Mouse (Mus musculus) ES-E14 (cell line): ENCODE results near the gene Hebp1. TPM values are rescaled to one million over a fixed set of nuclear protein-coding genes. Genes with fewer than 3 reads are reported as not detected.
A peak's percentile ranks its signal among the peaks of the same experiment; 100 is the strongest.

ENCODE experiments used
- DNase-seq: peaks from one replicate; pipeline ENCODE4 v3.0.0-alpha.2; 2013; ENCODE audit warnings: low read depth, low spot score
- H3K27ac ChIP-seq: 2 replicates; pipeline ENCODE4 v1.5.1; 2012; ENCODE audit warnings: low read depth, mild to moderate bottlenecking, low read length, moderate library complexity, mixed read lengths; ENCODE audit not compliant: poor library complexity, insufficient read depth, severe bottlenecking
- H3K36me3 ChIP-seq: 2 replicates; pipeline ENCODE4 v1.6.1; 2012; ENCODE audit warnings: mild to moderate bottlenecking, low read length, moderate library complexity, mixed read lengths; ENCODE audit not compliant: control insufficient read depth, poor library complexity, insufficient read depth, severe bottlenecking
- H3K4me1 ChIP-seq, 2 experiments: fragments of 150-350 bp in 1 of 2; sonication (generic) in 1 of 2; 2 replicates each; pipeline ENCODE4 v1.6.1; 2012; ENCODE audit warnings: low read length in 2 of 2, mild to moderate bottlenecking in 1 of 2, mixed read lengths in 1 of 2; ENCODE audit not compliant: control insufficient read depth in 2 of 2, insufficient read depth in 2 of 2, poor library complexity in 1 of 2
- H3K4me3 ChIP-seq, 2 experiments: fragments of 150-350 bp in 1 of 2; sonication (generic) in 1 of 2; 2 replicates each; pipeline ENCODE4 v1.5.1; 2012; ENCODE audit warnings: low read length in 2 of 2, low read depth in 1 of 2, mild to moderate bottlenecking in 1 of 2, mixed read lengths in 1 of 2; ENCODE audit not compliant: insufficient read depth in 1 of 2, poor library complexity in 1 of 2, severe bottlenecking in 1 of 2
- H3K9ac ChIP-seq: 2 replicates; pipeline ENCODE4 v1.6.1; 2012; ENCODE audit warnings: low read depth, mild to moderate bottlenecking, low read length, mixed read lengths; ENCODE audit not compliant: poor library complexity, insufficient read depth, severe bottlenecking
- H3K9me3 ChIP-seq: fragments of 150-350 bp; sonication (generic); 2 replicates; pipeline ENCODE4 v1.6.1; 2012; ENCODE audit warnings: low read depth, mild to moderate bottlenecking, low read length; ENCODE audit not compliant: control insufficient read depth, insufficient read depth
- CHD2 ChIP-seq: IDR thresholded peaks from 2 replicates; pipeline ENCODE4 v1.6.1; 2014; ENCODE audit warnings: mild to moderate bottlenecking, low read depth, low read length, inconsistent platforms
- HCFC1 ChIP-seq: IDR thresholded peaks from 2 replicates; pipeline ENCODE4 v1.6.1; 2012; ENCODE audit warnings: low read length, inconsistent platforms, borderline replicate concordance; ENCODE audit not compliant: insufficient read depth
- MAFK ChIP-seq: IDR thresholded peaks from 2 replicates; pipeline ENCODE4 v1.6.1; 2014; ENCODE audit warnings: mild to moderate bottlenecking, low read depth, low read length, inconsistent platforms; ENCODE audit not compliant: insufficient read depth
- ZC3H11A ChIP-seq: IDR thresholded peaks from 2 replicates; pipeline ENCODE4 v1.6.1; 2012; ENCODE audit warnings: low read depth, mild to moderate bottlenecking, inconsistent platforms, low read length, borderline replicate concordance
- ZNF384 ChIP-seq: IDR thresholded peaks from 2 replicates; pipeline ENCODE4 v1.6.1; 2012; ENCODE audit warnings: low read depth, low read length, inconsistent platforms
- in situ Hi-C, 2 experiments: fragments of 600-800 bp; cut with MboI; formaldehyde crosslinking; loops; one replicate each; pipeline ENCODE4 v1.15.1; 2025; ENCODE audit warnings: low sequenced_read_pairs in 2 of 2, inconsistent platforms in 1 of 2; ENCODE audit not compliant: unreplicated experiment in 2 of 2
- total RNA-seq: library from RNA; depleted of rRNA; stranded (reverse); fragments of 300-350 nt; gene quantifications from 2 replicates; pipeline ENCODE4 v1.2.3, GENCODE M21; 2012

Hebp1 gene
- total RNA-seq, 1 experiment: 22.4 TPM

DNA sequence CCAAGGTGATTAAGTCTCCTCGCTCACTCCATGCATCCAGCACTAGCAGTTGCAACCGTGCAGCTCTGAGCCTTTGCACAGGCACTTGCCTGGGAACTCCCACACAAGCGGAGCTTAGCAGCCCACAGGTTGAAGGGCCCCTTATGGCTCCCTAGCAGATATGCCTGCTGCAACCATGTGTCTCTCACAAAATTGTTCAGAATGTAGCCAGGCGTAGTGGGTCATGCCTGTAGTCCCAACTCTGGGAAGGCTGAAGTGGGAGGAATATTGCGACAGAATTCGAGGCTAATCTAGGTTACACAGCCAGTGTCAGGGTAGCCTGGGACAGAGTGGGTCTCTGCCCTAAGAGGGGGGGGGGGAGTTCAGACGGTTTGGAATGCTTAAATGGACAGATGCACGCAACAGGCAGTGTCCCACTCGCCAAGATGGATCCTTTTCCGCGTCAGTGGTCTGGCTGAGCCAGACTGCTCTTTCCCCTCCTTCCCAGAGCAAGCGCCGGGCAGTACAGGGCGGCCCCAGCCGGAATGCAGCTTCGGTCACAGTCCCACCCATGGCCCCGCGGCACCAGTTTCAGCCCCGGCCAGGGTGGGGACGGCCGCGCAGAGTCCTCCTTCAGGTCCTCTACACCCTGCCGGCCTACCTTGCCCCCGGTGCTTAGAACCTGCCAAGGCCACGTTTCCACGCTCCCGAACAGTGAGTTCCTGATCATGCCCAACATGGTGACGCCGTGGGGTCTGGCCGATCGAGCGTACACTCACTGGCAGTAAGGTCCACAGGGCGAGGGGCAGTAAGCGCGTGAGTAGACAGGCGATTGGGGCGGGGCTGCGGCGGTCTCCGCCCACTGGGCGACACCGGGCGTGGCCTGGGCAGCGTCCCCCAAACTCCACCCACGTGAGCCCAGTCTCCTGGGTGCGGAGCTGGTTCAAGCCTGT lies 30.2 kb downstream of the Hebp1 start:
- peak; percentile 42 for DNase-seq
- Histone ChIP-seq H3K27ac (no peak overlapping the region; the same call in 1 of the 2 replicates), H3K9me3 (no peaks in the 10 kb centered on the region), H3K4me1 (peaks cover 5% of the 10 kb centered on the region in 2 experiments; a peak in 1 of 4 replicates), H3K36me3 (no peaks in the 10 kb centered on the region; the same call in 1 of the 2 replicates), H3K4me3 (peak overlapping the region; percentile 86 to 88), H3K9ac (peak overlapping the region; percentile 86)
- in situ Hi-C loops: no loop called here
- TF ChIP-seq MAFK (no peak), CHD2 (no peak), HCFC1 (0 out of 2 replicates have a peak, but pooled peaks have one; percentile 33), ZNF384 (no peak)

DNA sequence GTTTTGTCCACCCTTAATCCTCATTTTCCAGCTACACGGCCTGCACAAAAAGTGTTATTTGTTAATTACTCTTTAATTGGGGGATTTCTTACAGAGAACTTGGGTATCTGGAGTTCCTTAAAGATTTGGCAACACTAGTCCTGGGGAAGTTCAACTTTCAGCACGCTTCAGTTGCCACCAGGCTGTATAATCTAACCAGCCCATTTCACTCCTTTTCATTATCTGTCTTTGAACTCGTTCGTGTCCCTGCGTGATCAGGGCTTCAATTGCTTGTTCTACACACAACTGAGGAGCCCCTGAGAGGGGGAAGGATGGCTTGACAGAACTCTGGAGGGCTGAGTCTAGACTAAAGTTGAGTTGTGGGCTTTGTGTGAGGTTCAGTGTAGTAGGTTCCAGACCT lies 31.1 kb downstream of the Hebp1 start:
- Histone ChIP-seq H3K4me3 (no peak overlapping the region; a peak in 1 of 4 replicates), H3K4me1 (peaks cover 3 to 5% of the 10 kb centered on the region in 2 experiments; a peak in 1 of 4 replicates), H3K9ac (no peak overlapping the region), H3K27ac (no peak overlapping the region), H3K36me3 (no peaks in the 10 kb centered on the region; the same call in 1 of the 2 replicates), H3K9me3 (no peaks in the 10 kb centered on the region)
- in situ Hi-C loops: no loop called here
- no peak for TF ChIP-seq CHD2
- no peak for TF ChIP-seq ZNF384
- TF ChIP-seq MAFK: no peak
- no peak for TF ChIP-seq ZC3H11A
- no peak for TF ChIP-seq HCFC1
- DNase-seq: no peak

DNA sequence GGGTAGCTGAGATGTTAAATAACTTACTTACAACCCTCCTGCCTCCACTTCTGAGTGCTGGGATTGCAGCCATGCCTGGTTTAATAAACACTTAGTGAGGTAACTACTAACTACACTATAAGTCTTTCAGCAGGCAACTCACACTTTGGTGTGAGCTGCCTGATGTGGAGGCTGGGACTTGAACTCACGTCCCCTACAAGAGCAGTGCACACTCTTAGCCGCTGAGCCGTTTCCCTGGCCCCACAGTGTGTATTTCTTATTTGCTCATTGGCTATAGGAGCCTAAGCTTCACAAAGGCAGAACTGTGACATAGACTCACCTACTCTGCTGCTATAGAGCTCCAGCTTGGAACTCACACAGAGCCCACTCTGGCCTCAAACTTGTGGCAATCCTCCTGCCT lies 31.6 kb downstream of the Hebp1 start:
- DNase-seq: no peak
- in situ Hi-C loops: no loop called here
- no peak overlapping the region for H3K4me3 ChIP-seq
- no peak overlapping the region for H3K27ac ChIP-seq
- no peaks in the 10 kb centered on the region; the same call in 1 of the 2 replicates for H3K36me3 ChIP-seq
- H3K4me1 ChIP-seq: peaks cover 2 to 3% of the 10 kb centered on the region in 2 experiments; a peak in 1 of 4 replicates
- TF ChIP-seq CHD2 (no peak), ZC3H11A (no peak), HCFC1 (no peak), MAFK (no peak), ZNF384 (no peak)
- H3K9ac ChIP-seq: no peak overlapping the region
- no peaks in the 10 kb centered on the region for H3K9me3 ChIP-seq

DNA sequence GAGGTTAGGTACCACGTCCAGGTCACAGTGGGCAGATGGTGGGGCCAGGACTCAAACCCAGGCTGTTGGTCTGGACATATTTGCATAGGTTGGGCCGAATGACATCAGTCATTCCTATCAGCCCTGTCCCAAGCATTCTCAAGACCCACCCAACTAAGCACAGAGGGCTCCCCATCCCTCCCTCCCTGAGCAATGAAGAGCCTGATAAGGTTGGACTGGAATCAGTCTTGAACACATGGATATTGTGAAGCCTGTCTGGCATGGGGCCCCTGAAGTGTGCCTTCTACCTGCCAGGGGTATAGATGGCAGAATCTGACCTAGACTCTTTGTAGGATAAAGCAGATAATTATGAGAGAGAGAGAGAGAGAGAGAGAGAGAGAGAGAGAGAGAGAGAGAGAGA lies 32.1 kb downstream of the Hebp1 start:
- H3K27ac ChIP-seq: no peak overlapping the region
- no peaks in the 10 kb centered on the region; the same call in 1 of the 2 replicates for H3K36me3 ChIP-seq
- DNase-seq: no peak
- in situ Hi-C loops: no loop called here
- H3K4me1 ChIP-seq: peaks cover 2 to 3% of the 10 kb centered on the region in 2 experiments; a peak in 1 of 4 replicates
- no peak for TF ChIP-seq MAFK
- TF ChIP-seq ZNF384: no peak
- no peak for TF ChIP-seq ZC3H11A
- no peak for TF ChIP-seq HCFC1
- no peak for TF ChIP-seq CHD2
- no peak overlapping the region for H3K9ac ChIP-seq
- no peak overlapping the region for H3K4me3 ChIP-seq
- H3K9me3 ChIP-seq: no peaks in the 10 kb centered on the region
